Mouse (Mus musculus) brain, embryonic 14.5 days (tissue): ENCODE data around the gene Pdcd11. TPM values are rescaled to one million over a fixed set of nuclear protein-coding genes. Genes with fewer than 3 reads are reported as not detected.

ENCODE experiments used
- DNase-seq: peaks from one replicate; pipeline ENCODE4 v3.0.0-alpha.2; 2011; ENCODE audit warnings: low read depth
- CTCF ChIP-seq: fragments of 200-500 bp; IDR thresholded peaks from 2 replicates; pipeline ENCODE4 v1.5.1; 2012; ENCODE audit warnings: inconsistent platforms, mild to moderate bottlenecking, moderate library complexity, borderline replicate concordance; ENCODE audit not compliant: insufficient read depth, insufficient read length; ENCODE audit errors: extremely low read depth
- POLR2A ChIP-seq: fragments of 200-500 bp; IDR thresholded peaks from 2 replicates; pipeline ENCODE4 v1.6.1; 2012; ENCODE audit warnings: mild to moderate bottlenecking, inconsistent platforms, borderline replicate concordance; ENCODE audit not compliant: poor library complexity, insufficient read depth, insufficient read length, severe bottlenecking; ENCODE audit errors: extremely low read depth
- polyA plus RNA-seq: library from polyadenylated mRNA; depleted of rRNA; stranded (reverse); fragments of >200 nt; gene quantifications from 2 replicates; pipeline ENCODE4 v1.2.3, GENCODE M21; 2012; rRNA removed

Gene Pdcd11
- 15.3 and 18.9 TPM in 2 replicates for polyA plus RNA-seq

DNA sequence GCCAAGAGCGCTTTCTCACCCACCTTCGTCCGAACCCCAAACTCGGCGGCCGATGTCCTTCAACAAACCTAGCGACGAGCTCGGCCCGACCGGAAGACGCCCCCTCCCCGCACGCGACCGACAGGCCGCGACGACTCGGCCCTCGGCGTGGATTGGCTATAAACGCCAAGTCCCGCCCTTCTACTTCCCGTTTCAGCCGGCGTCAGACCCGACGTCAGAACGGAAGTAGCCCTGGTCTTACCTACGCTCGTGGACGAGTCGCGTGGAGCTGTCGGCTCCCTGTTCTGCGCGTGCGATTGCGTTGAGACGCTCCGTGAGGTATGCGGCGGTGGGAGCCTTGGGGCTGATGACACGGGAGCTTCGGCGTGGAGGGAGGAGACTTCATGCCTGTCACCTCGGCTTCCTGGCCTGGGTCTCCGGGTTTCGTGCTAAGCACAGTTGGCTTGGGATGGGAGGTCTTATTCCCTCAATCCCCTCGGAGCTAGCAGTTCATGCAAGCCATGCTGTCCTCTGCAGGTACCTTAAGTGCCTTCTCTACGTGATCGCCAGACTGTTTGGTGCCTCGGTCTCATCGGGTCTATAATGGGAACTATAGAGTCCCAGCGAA is at the start of gene Pdcd11, which contains the start of gene Usmg5:
Gene Pdcd11, plus strand, starts transcription at position 219 of the 607 bp plus-strand sequence.
Gene Usmg5, minus strand, starts transcription at position 98 of the 607 bp plus-strand sequence.
- no peak for TF ChIP-seq CTCF
- TF ChIP-seq POLR2A: peak; percentile 57; the same call in 1 of the 2 replicates
- peak; percentile 99 for DNase-seq

DNA sequence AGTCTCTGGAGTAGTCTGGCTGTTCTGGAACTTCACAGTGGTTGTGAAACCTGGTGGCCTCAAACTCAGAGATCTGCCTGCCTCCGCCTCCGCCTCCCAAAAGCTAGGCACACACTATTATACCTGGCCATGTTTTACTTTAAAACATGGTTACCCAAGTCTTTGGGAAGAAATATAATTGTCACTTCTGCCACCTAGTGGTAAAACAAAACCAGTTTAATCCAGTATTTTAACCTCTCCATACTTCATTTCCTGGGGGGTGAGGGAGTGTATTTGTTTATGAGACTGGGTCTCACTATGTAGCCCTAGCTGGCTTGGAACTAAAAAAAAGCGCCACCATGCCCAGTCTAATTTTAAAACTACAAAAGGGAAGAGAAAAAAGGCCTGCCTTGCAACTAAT is 47.0 kb upstream of the Pdcd11 start:
- DNase-seq: peak; percentile 32
- no peak for TF ChIP-seq POLR2A
- TF ChIP-seq CTCF: no peak

DNA sequence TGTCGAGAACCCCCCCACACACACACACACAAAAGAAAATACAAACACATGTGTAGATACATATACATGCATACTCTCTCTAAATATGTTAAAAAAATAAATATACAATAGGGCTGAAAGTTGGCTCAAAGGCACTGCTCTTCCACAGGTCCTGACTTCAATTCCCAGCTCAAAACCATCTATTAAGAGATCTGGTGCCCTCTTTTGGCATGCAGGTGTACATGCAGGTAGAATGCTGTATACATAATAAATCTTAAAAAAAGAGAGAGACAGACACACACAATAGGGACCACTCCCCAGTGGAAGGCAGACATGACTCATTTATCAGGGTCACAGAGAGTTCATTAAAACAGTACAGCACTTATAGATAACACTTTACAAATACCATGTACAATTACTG is 44.2 kb upstream of the Pdcd11 start:
- no peak for TF ChIP-seq CTCF
- no peak for TF ChIP-seq POLR2A
- DNase-seq: no peak

DNA sequence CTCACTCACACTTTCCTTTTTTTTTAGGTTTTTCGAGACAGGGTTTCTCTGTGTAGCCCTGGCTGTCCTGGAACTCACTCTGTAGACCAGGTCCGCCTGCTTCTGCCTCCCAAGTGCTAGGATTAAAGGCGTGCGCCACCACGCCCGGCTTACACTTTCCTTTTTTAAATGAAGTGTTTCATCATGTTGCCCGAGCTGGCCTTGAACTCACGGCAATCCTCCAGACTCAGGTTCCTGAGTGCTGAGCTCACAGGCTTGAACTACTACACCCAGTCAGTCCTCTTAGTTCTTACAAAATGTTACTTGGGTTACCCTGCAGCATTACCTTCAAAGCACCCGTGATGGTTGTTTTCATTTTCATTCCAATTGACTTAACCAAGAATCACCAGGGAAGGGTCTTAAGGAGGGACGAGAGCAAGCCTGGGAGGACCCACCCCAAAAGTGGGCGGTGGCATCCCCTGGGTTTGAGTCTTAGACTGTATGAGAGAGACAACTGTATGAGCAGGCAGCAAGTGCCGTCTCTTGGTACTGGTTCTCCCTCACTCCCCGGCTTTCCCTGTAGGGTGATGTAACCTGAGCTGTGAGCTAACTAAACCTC is 43.2 kb upstream of the Pdcd11 start:
- TF ChIP-seq POLR2A: no peak
- DNase-seq: no peak

DNA sequence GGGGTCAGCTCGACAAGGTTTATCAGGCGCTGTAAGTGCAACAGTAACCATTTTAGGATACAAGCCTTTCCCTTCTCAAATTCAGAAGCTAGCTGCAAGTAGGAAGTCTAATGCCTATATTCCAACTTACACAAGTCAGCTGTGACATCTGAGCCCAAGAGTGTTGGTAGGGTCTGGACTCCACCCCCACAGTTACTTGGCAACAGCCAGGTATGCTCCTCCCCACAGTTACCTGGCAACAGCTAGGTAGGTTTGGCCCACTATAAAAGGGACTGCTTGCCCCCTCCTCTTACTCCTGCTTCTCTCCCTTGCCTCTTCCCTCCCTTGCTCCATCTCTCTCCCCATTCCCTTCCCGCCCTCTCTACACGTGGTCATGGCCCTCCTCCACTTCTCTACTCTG is 41.5 kb upstream of the Pdcd11 start:
- TF ChIP-seq CTCF (no peak), POLR2A (no peak)
- DNase-seq: no peak

DNA sequence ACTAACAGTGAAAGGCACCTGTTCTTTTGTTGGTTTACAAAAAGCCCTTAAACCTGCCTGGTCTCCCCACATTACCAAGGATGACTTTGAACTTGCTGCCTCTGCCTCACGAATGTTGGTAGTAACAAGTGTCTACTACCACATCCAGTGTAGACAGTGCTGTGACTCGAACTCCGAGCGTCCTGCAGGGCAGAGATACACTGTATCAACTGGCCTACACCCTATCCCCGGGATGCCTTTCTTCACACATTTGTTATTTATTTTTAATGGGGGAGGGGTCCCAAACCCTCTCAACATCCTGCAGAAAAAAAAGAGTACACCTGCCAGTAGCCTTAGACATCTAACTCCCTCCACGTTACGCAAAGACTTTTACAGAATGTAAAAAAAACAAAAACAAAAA is 40.7 kb upstream of the Pdcd11 start:
- TF ChIP-seq POLR2A (no peak), CTCF (no peak)
- no peak for DNase-seq

DNA sequence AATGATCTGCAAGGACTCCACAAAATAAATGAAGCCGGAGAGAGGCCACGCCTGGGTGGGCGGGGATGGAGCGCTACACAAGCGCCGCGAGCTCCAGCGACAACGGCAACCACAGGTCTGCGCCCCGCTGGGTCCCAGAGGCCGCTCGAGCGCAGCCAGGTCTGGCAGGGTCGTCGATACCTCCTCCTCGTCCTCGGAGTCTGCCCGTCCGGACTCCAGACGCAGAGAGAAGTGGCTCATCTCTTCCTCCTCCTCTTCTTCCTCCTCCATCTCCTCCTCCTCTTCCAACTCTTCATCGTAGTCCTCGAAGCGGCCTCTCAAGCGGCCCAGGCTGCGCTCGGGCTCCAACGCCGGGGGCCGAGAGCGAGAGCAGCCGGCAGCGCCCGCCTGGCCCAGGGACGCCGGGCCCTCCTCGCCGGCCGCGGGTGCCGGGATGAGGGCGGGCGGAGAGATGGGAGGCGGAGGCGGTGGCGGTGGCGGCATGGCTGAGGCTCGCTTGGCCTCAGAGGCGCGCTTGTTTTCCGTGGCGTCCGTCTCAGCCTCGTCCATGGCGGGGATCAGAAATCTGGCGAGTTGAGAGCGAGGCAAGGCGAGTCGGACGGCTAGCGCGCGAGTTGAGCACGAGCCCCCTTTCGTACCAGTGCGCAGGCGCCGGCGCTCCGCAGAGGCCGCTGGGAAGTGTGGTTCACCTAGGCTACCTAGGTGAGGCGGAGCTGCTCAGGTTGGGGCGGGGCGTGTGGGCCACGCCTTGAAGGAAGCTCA is 40.1 kb upstream of the Pdcd11 start, which contains the start of gene Pcgf6:
Gene Pcgf6, minus strand, starts transcription at position 636 of the 762 bp plus-strand sequence.
- TF ChIP-seq CTCF: no peak
- peak; percentile 47; the same call in 1 of the 2 replicates for TF ChIP-seq POLR2A
- peak; percentile 93 for DNase-seq

DNA sequence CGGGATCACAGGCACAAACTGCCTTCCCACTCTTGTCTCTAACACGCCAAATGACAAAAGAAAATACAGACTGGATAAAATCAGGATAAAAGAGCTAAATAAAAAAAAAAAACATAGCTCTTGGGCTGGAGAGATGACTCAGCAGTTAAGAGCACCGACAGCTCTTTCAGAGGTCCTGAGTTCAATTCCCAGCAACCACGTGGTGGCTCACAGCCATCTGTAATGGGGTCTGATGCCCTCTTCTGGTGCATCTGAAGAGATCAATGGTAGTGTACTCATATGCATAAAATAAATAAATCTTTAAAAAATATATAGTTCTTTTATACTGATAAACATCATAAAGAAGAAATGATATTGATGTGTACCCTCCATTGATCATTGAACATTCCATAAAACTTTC is 37.6 kb upstream of the Pdcd11 start:
- TF ChIP-seq POLR2A (no peak), CTCF (no peak)
- DNase-seq: no peak

DNA sequence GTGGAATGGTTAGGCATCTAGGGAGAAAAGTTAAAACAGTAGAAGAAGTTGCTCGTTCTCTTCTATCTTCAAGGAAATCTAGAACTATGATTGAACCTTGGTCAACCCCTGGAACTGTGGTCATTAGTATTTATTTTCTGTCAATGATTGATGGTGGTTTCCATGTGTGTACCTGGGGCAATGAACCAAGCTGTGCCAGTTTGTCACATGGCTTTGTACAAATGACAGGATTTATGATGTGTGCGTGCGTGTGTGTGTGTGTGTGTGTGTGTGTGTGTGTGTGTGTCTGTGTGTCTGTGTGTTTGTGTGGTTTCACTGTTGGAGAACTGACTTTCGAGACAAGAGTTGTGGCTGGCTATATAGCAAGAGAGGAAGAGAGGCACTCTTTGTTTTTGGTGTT is 37.1 kb upstream of the Pdcd11 start:
- TF ChIP-seq CTCF (no peak), POLR2A (no peak)
- no peak for DNase-seq

DNA sequence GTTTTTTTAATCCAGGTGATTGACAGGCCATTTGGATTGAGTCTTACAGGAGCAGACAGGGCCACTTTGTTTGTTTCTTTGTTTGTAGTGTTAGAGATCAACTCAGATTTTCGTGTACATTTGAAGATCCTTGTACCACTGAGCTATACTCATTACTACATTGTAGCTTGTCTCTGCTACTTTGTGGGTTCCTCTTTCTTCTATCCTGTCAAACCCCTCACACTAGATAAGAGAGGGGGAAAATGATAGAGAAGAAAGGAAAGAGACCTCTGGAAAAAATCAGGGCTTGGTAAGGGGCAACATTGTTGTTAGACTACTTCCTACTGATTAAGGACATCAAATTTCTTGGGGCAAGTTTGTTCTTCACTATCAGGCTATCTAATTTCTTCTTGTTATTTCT is 32.9 kb upstream of the Pdcd11 start:
- TF ChIP-seq POLR2A: no peak
- no peak for TF ChIP-seq CTCF
- DNase-seq: no peak

DNA sequence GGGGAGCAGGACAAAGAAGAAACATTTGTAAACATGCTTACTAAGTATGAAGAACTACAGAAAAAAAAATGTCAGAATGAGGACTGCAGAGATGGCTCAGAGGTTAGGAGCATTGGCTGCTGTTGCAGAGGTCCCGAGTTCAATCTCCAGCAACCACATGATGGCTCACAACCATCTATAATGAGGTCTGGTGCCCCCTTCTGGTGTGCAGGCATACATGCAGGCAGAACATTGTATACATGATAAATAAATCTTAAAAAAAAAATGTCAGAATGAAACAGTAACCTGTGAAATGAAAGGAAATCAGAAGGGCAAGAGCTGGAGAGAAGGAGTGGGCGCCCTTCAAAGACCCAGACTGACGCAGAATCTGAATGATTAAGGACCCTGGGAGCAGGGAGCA is 24.7 kb upstream of the Pdcd11 start:
- peak; percentile 10; the same call in 1 of the 2 replicates for TF ChIP-seq CTCF
- no peak for TF ChIP-seq POLR2A
- no peak for DNase-seq
